Mouse (Mus musculus) adrenal gland, adult 18-20 months (tissue): ENCODE measurements around the gene Mid1. TPM values are rescaled to one million over a fixed set of nuclear protein-coding genes. Genes with fewer than 3 reads are reported as not detected.
"Not testable (repeated sequence)": the region's sequence is repeated elsewhere in the genome, so short reads cannot be mapped to it uniquely, and the experiment has no call there.

Experiments
- DNase-seq, 2 experiments: peaks; one replicate each; pipeline ENCODE4 v3.0.0; 2021 to 2022; ENCODE audit warnings: low spot score in 2 of 2
- total RNA-seq, 2 experiments: library from RNA; stranded (reverse); gene quantifications; 1 replicate in 1 of 2; 2 replicates in 1 of 2; pipeline ENCODE4 v1.2.3; 2021

The Mid1 gene
- total RNA-seq, 2 experiments from 2014 or later: 11.8 to 17.1 TPM

GRCm38 (mm10) chrX:170009801-170010221 lies 324.8 kb downstream of the Mid1 start:
- peak; percentile 96 to 100 for DNase-seq

GRCm38 (mm10) chrX:170010581-170011528 lies 325.9 kb downstream of the Mid1 start:
- DNase-seq: peak; percentile 71 to 89

- DNase-seq: not testable (repeated sequence)
Measured at GRCm38 (mm10) chrX:170011529-170011879, 326.5 kb downstream of the Mid1 start.

GRCm38 (mm10) chrX:170013421-170013820 lies 328.4 kb downstream of the Mid1 start:
- DNase-seq: not testable (repeated sequence)

GRCm38 (mm10) chrX:170014038-170014437 lies 329.0 kb downstream of the Mid1 start:
- not testable (repeated sequence) for DNase-seq

DNA sequence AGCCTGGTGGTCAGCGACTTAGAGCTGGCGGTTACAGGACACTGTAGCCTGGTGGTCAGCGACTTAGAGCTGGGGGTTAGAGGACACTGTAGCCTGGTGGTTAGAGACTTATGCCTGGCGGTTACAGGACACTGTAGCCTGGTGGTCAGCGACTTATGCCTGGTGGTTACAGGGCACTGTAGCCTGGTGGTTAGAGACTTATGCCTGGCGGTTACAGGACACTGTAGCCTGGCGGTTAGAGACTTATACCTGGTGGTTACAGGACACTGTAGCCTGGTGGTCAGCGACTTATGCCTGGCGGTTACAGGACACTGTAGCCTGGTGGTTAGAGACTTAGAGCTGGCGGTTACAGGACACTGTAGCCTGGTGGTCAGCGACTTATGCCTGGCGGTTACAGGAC lies 330.9 kb downstream of the Mid1 start:
- DNase-seq: not testable (repeated sequence)

DNA sequence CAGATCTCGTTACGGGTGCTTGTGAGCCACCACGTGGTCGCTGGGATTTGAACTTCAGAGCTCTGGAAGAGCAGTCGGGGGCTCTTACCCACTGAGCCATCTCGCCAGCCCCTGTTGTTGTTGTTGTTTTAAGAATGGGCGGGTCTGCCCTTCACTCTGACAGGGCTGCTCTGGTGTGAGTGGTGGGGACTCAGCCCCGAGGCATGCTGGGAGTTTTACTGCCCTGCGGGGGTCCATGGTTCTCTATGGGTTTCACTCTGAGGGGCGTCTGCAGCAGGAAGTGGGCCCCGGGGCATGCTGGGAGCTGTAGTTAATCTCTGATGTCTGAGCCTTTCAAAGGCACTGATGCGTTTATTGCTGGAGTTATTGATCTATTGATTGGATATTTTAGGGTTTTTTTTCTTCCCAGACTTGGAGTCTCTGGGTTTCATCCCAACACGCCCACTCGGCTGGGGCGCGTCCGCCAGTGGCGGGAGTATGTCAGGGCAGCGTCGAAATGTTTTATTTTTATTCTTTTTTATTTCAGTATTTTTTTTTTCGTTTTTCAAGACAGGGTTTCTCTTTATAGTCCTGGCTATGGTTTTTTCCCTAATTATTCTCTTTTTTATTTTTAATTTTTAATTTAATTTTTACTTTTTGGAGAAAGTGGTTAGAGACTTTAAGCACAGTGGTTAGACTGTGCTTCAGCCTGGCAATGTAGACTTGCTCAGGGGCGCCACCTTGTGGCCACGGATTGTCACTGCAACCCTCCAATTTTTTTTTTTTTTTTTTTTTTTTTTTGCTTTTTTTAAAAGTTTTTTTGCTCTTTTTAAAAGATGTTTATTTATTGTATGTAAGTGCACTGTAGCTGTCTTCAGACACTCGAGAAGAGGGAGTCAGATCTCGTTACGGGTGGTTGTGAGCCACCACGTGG lies 332.6 kb downstream of the Mid1 start:
- DNase-seq: peak; percentile 70 to 89

GRCm38 (mm10) chrX:170018571-170019218 lies 333.7 kb downstream of the Mid1 start:
- DNase-seq: peak; percentile 63 to 77

DNA sequence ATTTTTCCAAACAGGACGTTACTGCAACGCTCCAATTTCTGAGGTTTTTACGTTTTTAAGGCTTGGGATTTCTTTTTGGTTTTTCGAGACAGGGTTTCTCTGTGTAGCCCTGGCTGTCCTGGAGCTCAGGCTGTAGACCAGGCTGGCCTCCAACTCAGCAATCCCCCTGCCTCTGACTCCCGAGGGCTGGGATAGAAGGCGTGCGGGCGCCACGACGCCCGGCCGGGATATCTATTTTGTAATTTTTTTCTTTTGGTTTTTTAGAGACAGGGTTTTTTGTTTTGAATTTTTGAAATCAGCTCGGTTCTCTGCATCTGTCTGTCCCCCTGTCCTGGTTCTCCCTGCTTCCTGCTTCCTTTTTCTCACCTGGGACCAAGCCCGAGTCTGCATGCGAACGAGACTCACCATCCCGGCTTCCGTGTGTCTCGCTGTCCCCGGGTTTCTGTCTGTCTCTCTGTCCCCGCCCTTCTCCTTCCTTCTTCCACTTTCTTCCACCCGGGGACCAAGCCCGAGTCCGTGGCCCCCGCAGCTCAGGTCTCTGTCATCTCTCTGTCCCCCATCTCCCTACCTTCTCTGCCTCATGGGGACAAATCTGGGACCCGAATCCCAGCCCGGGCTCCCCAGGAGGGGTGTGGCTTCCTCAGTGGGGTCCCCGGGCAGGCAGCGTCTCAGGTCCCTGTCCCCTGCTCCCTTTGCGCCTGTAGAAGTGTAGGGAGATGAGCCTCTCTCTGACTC lies 334.4 kb downstream of the Mid1 start:
- DNase-seq: not testable (repeated sequence)

GRCm38 (mm10) chrX:170019954-170020689 lies 335.1 kb downstream of the Mid1 start:
- DNase-seq: peak; percentile 99 to 100

DNA sequence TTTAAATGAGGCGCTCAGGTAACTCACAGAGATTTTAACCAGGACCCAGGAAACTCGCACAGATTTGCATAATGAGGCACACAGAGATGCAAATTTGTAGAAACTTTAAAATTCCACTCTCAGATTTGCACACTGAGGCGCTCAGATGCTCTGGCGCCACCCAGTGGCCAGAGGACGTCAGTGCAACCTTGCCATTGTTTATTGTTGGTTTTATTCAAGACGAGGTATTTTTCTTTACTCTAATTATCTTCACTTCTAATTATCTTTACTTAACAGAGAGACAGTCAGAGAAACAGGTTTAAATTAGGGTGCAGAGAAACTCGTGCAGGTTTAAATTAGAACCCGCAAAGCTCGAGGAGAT lies 335.7 kb downstream of the Mid1 start:
- DNase-seq: peak in 1 of 2 experiments; percentile 98

DNA sequence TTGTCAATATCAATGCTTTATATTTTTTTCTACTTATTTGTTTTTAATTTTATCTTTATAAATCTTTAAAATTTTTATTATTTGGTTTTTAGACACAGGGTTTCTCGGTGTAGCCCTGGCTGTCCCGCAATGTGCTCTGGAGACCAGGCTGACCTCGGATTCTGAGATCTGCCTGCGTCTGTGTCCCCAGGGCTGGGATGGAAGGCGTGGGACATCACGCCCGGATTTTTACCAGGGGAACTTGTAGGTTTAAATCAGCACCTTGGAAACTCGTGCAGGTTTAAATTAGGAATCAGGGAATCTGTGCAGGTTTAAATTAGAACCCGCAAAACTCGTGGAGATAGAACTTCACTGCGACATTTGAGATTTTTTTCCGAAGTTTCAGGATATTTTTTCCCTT lies 336.2 kb downstream of the Mid1 start:
- DNase-seq: peak in 1 of 2 experiments; percentile 64

- peak in 1 of 2 experiments; percentile 88 for DNase-seq
Measured at GRCm38 (mm10) chrX:170021750-170022461, 336.9 kb downstream of the Mid1 start.

Other genes with a start within 250 kb of the Mid1 start
- gene 4933400A11Rik, start 94.4 kb downstream of the Mid1 start, total RNA-seq: not detected